Mouse (Mus musculus): ENCODE results near the gene Prokr1. TPM values are rescaled to one million over a fixed set of nuclear protein-coding genes. Genes with fewer than 3 reads are reported as not detected.

The Prokr1 gene
- polyA plus RNA-seq, 1 experiment from 2014 or later: 0.92 TPM

- Histone ChIP-seq H3K4me1 (replicated peaks; ENCODE audit: control insufficient read depth, insufficient read depth) (no peaks in the 10 kb centered on the region), H3K9me3 (ENCODE audit: control insufficient read depth, low read length) (no peaks in the 10 kb centered on the region), H3K27me3 (ENCODE audit: control insufficient read depth, insufficient read depth, low read length) (no peaks in the 10 kb centered on the region), H3K27ac (replicated peaks) (no peak overlapping the region), H3K36me3 (ENCODE audit: control insufficient read depth, insufficient read depth, low read length) (no peaks in the 10 kb centered on the region), H3K4me2 (replicated peaks; ENCODE audit: low read depth) (no peak overlapping the region), H3K4me3 (ENCODE audit: low read depth, low read length) (no peak overlapping the region), H3K9ac (ENCODE audit: low read length) (no peak overlapping the region)
- no peak for DNase-seq (ENCODE audit: low spot score)
- TF ChIP-seq CTCF (IDR thresholded peaks at IDR 0.05; ENCODE audit: low read depth): no peak
- no peak for TF ChIP-seq EP300 (optimal IDR thresholded peaks at IDR 0.05)
- no peak for ATAC-seq (ENCODE audit: low FRiP score, low TSS enrichment)
- 71% methylated on average over 9 of the region's 9 CpGs for WGBS
These were observed 55.5 kb downstream of the Prokr1 start for GRCm38 (mm10) chr6:87534855-87535575.

- Histone ChIP-seq H3K27me3 (ENCODE audit: control insufficient read depth, insufficient read depth, low read length) (no peaks in the 10 kb centered on the region), H3K9ac (ENCODE audit: low read length) (no peak within 1 kb of the TSS), H3K36me3 (ENCODE audit: control insufficient read depth, insufficient read depth, low read length) (no peaks in the 10 kb centered on the region), H3K4me3 (ENCODE audit: low read depth, low read length) (no peak within 1 kb of the TSS), H3K4me1 (replicated peaks; ENCODE audit: control insufficient read depth, insufficient read depth) (no peaks in the 10 kb centered on the region), H3K9me3 (ENCODE audit: control insufficient read depth, low read length) (no peaks in the 10 kb centered on the region), H3K27ac (replicated peaks) (no peak within 1 kb of the TSS), H3K4me2 (replicated peaks; ENCODE audit: low read depth) (no peak within 1 kb of the TSS)
- TF ChIP-seq EP300 (optimal IDR thresholded peaks at IDR 0.05) (no peak), CTCF (IDR thresholded peaks at IDR 0.05; ENCODE audit: low read depth) (no peak)
- no peak for DNase-seq (ENCODE audit: low spot score)
- no peak for ATAC-seq (ENCODE audit: low FRiP score, low TSS enrichment)
- 56% methylated on average over 14 of the region's 14 CpGs for WGBS
These were observed 57.4 kb downstream of the Prokr1 start, which contains the start of gene Arhgap25 for GRCm38 (mm10) chr6:87532953-87533710. Arhgap25 (minus strand) TSS chr6:87533259.

- Histone ChIP-seq H3K9me3 (ENCODE audit: control insufficient read depth, low read length) (no peaks in the 10 kb centered on the region), H3K27me3 (ENCODE audit: control insufficient read depth, insufficient read depth, low read length) (no peaks in the 10 kb centered on the region), H3K4me1 (replicated peaks; ENCODE audit: control insufficient read depth, insufficient read depth) (no peaks in the 10 kb centered on the region), H3K27ac (replicated peaks) (no peak overlapping the region), H3K36me3 (ENCODE audit: control insufficient read depth, insufficient read depth, low read length) (no peaks in the 10 kb centered on the region), H3K4me3 (ENCODE audit: low read depth, low read length) (no peak overlapping the region), H3K4me2 (replicated peaks; ENCODE audit: low read depth) (no peak overlapping the region), H3K9ac (ENCODE audit: low read length) (no peak overlapping the region)
- TF ChIP-seq CTCF (IDR thresholded peaks at IDR 0.05; ENCODE audit: low read depth) (no peak), EP300 (optimal IDR thresholded peaks at IDR 0.05) (no peak)
- no peak for DNase-seq (ENCODE audit: low spot score)
- no peak for ATAC-seq (ENCODE audit: low FRiP score, low TSS enrichment)
- 68% methylated on average over 2 of the region's 2 CpGs for WGBS
These were observed 59.0 kb downstream of the Prokr1 start for GRCm38 (mm10) chr6:87531456-87532015.

- H3K27me3 ChIP-seq (ENCODE audit: control insufficient read depth, insufficient read depth, low read length): no peaks in the 10 kb centered on the region
- H3K4me3 ChIP-seq (ENCODE audit: low read depth, low read length): no peak overlapping the region
- no peak for ATAC-seq (ENCODE audit: low FRiP score, low TSS enrichment)
- H3K4me2 ChIP-seq (replicated peaks; ENCODE audit: low read depth): no peak overlapping the region
- WGBS: 79% methylated on average over 2 of the region's 2 CpGs
- no peak overlapping the region for H3K27ac ChIP-seq (replicated peaks)
- no peak for DNase-seq (ENCODE audit: low spot score)
- no peaks in the 10 kb centered on the region for H3K4me1 ChIP-seq (replicated peaks; ENCODE audit: control insufficient read depth, insufficient read depth)
- TF ChIP-seq CTCF (IDR thresholded peaks at IDR 0.05; ENCODE audit: low read depth): no peak
- TF ChIP-seq EP300 (optimal IDR thresholded peaks at IDR 0.05): no peak
- no peak overlapping the region for H3K9ac ChIP-seq (ENCODE audit: low read length)
- H3K9me3 ChIP-seq (ENCODE audit: control insufficient read depth, low read length): no peaks in the 10 kb centered on the region
- H3K36me3 ChIP-seq (ENCODE audit: control insufficient read depth, insufficient read depth, low read length): no peaks in the 10 kb centered on the region
These were observed 60.2 kb downstream of the Prokr1 start for GRCm38 (mm10) chr6:87530386-87530785.

Other genes with a start within 250 kb of the Prokr1 start
- gene Gkn1, start 239.8 kb downstream of the Prokr1 start, polyA plus RNA-seq (2015; fragmentation: Nextera tagmentation; extraction: Ambion mirVana): 3,206 and 3,289 TPM in 2 replicates
- gene Gkn2, start 217.4 kb downstream of the Prokr1 start, polyA plus RNA-seq (2015; fragmentation: Nextera tagmentation; extraction: Ambion mirVana): 6,164 and 6,292 TPM in 2 replicates
- 73.4 and 107 TPM in 2 replicates for gene Gkn3, start 201.8 kb downstream of the Prokr1 start, polyA plus RNA-seq (2015; fragmentation: Nextera tagmentation; extraction: Ambion mirVana)
- gene Bmp10, start 161.7 kb downstream of the Prokr1 start, polyA plus RNA-seq (2015; fragmentation: Nextera tagmentation; extraction: Ambion mirVana): not detected in 2 replicates
- 3.6 and 3.7 TPM in 2 replicates for gene Arhgap25, start 57.5 kb downstream of the Prokr1 start, polyA plus RNA-seq (2015; fragmentation: Nextera tagmentation; extraction: Ambion mirVana)
- gene Aplf, start 81.5 kb upstream of the Prokr1 start, polyA plus RNA-seq (2015; fragmentation: Nextera tagmentation; extraction: Ambion mirVana): 8.4 and 9.8 TPM in 2 replicates
- gene Efcc1, start 140.1 kb upstream of the Prokr1 start, polyA plus RNA-seq (2015; fragmentation: Nextera tagmentation; extraction: Ambion mirVana): 1.1 and 1.4 TPM in 2 replicates
- 0.38 and 0.40 TPM in 2 replicates for gene Gp9, start 187.3 kb upstream of the Prokr1 start, polyA plus RNA-seq (2015; fragmentation: Nextera tagmentation; extraction: Ambion mirVana)
- 12.6 and 13.4 TPM in 2 replicates for gene Rab43, start 221.4 kb upstream of the Prokr1 start, polyA plus RNA-seq (2015; fragmentation: Nextera tagmentation; extraction: Ambion mirVana)
- 1.3 and 1.9 TPM in 2 replicates for gene Gm45140, start 245.1 kb upstream of the Prokr1 start, polyA plus RNA-seq (2015; fragmentation: Nextera tagmentation; extraction: Ambion mirVana)
- 24.6 and 27.5 TPM in 2 replicates for gene Isy1, start 248.1 kb upstream of the Prokr1 start, polyA plus RNA-seq (2015; fragmentation: Nextera tagmentation; extraction: Ambion mirVana)

All from stomach, postnatal 0 days (tissue).